Mouse (Mus musculus) liver, embryonic 14.5 days (tissue): ENCODE results near the gene Tnrc6c. TPM values are rescaled to one million over a fixed set of nuclear protein-coding genes. Genes with fewer than 3 reads are reported as not detected.

Experiments
- ATAC-seq: fragments of 200-750 bp; cut with Nextera tagmentation; 2 replicates; pipeline ENCODE4 v1.8.0; 2017; ENCODE audit warnings: moderate number of reproducible peaks, mild to moderate bottlenecking, moderate library complexity; ENCODE audit not compliant: insufficient read depth
- DNase-seq, 3 experiments: peaks; one replicate each; pipeline ENCODE4 v3.0.0-alpha.2; 2012 to 2013; ENCODE audit warnings: low read depth in 3 of 3, low spot score in 3 of 3
- H3K27ac ChIP-seq: fragments of 300-500 bp; sonication (generic); 2 replicates; pipeline ENCODE4 v1.5.1; 2014; ENCODE audit warnings: moderate library complexity, mild to moderate bottlenecking, control low read depth, inconsistent platforms
- H3K27me3 ChIP-seq: fragments of 300-500 bp; sonication (generic); 2 replicates; pipeline ENCODE4 v1.6.1; 2014; ENCODE audit warnings: mild to moderate bottlenecking, low read length, moderate library complexity; ENCODE audit not compliant: control insufficient read depth, insufficient read depth
- H3K36me3 ChIP-seq: fragments of 300-500 bp; sonication (generic); replicated peaks from 2 replicates; pipeline ENCODE4 v1.6.1; 2014; ENCODE audit warnings: low read depth; ENCODE audit not compliant: control insufficient read depth, insufficient read depth
- H3K4me1 ChIP-seq, 2 experiments: fragments of 200-500 bp in 1 of 2; fragments of 300-500 bp in 1 of 2; sonication (generic) in 1 of 2; replicated peaks; 2 replicates each; pipeline ENCODE4 v1.6.1; 2012 to 2014; ENCODE audit warnings: antibody characterized with exemption in 1 of 2, inconsistent platforms in 1 of 2, low read length in 1 of 2; ENCODE audit not compliant: control insufficient read depth in 2 of 2, insufficient read depth in 2 of 2
- H3K4me2 ChIP-seq: fragments of 300-500 bp; sonication (generic); 2 replicates; pipeline ENCODE4 v1.6.1; 2014; ENCODE audit warnings: low read depth, mild to moderate bottlenecking, control low read depth, moderate library complexity
- H3K4me3 ChIP-seq, 2 experiments: fragments of 200-500 bp in 1 of 2; fragments of 300-500 bp in 1 of 2; sonication (generic) in 1 of 2; 2 replicates each; pipeline ENCODE4 v1.5.1; 2012 to 2014; ENCODE audit warnings: low read depth in 2 of 2, low read length in 2 of 2, mild to moderate bottlenecking in 2 of 2, control low read depth in 1 of 2, inconsistent platforms in 1 of 2, moderate library complexity in 1 of 2; ENCODE audit not compliant: insufficient read depth in 1 of 2
- H3K9ac ChIP-seq: fragments of 300-500 bp; sonication (generic); replicated peaks from 2 replicates; pipeline ENCODE4 v1.6.1; 2014; ENCODE audit warnings: mild to moderate bottlenecking, control low read depth, moderate library complexity
- H3K9me3 ChIP-seq: fragments of 300-500 bp; sonication (generic); 2 replicates; pipeline ENCODE4 v1.6.1; 2016; ENCODE audit warnings: low read length, mixed read lengths; ENCODE audit not compliant: control insufficient read depth
- CTCF ChIP-seq: IDR thresholded peaks from 2 replicates; pipeline ENCODE4 v1.5.1; 2016; ENCODE audit warnings: antibody characterized with exemption, low read depth, control low read depth
- EP300 ChIP-seq: IDR thresholded peaks from 2 replicates; pipeline ENCODE4 v1.6.1; 2016; ENCODE audit warnings: antibody characterized with exemption, low read depth
- WGBS: fragments of 180-500 bp; shearing (Covaris S2); extraction: QIAGEN DNeasy Blood & Tissue Kit; methylation state at CpG from one replicate; pipeline ENCODE4 v1.1.7; 2014; ENCODE audit not compliant: insufficient replicate concordance; 5-methylcytosine and 5-hydroxymethylcytosine counted together
- polyA plus RNA-seq, 2 experiments: library from polyadenylated mRNA; depleted of rRNA in 1 of 2; stranded (reverse) in 1 of 2; unstranded in 1 of 2; fragments of >200 nt; fragmentation: Nextera tagmentation in 1 of 2; extraction: Ambion mirVana in 1 of 2; gene quantifications; 2 replicates each; pipeline versions ENCODE4 v1.2.1 to v1.2.3; 2012 to 2014

Gene Tnrc6c
- polyA plus RNA-seq, 2 experiments: 2.4 to 3.7 TPM

DNA sequence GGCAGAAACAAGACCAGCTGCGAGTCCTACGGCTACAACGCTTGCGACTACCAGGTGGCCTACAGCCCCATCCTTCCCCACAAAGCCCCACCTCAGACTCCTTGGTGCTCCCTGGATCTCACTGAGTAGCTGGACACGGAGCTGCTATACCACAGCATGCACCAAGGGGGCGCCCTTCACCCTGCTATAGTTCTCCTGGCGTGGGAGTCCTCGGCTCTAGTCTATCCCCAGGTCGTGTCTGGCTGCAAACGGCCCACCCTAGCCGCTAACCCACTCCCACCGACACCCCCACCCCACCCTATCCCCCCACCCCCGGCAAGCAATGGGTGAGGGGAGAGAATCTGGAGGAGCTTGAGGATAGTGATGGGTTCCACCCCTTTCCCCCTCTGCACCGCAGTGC is 136.2 kb downstream of the Tnrc6c start:
- Histone ChIP-seq H3K36me3 (peaks cover 34% of the 10 kb centered on the region), H3K9me3 (no peaks in the 10 kb centered on the region), H3K9ac (peak overlapping the region; percentile 10), H3K4me3 (peak overlapping the region in 1 of 2 experiments; percentile 26; a peak in 2 of 4 replicates), H3K4me1 (peaks cover 24 to 30% of the 10 kb centered on the region in 2 experiments), H3K4me2 (peak overlapping the region; percentile 63), H3K27ac (peak overlapping the region; percentile 6; the same call in 1 of the 2 replicates), H3K27me3 (no peaks in the 10 kb centered on the region)
- DNase-seq (peak in 1 of 3 experiments; percentile 55), ATAC-seq (peak; percentile 63)
- WGBS: 8% methylated on average over 14 of the region's 14 CpGs
- peak; percentile 95 for TF ChIP-seq CTCF
- TF ChIP-seq EP300: no peak

GRCm38 (mm10) chr11:117790703-117791440 is 136.8 kb downstream of the Tnrc6c start:
- Histone ChIP-seq H3K4me3 (peak overlapping the region in 1 of 2 experiments; percentile 26; a peak in 2 of 4 replicates), H3K27ac (peak overlapping the region; percentile 55), H3K27me3 (no peaks in the 10 kb centered on the region), H3K4me1 (peaks cover 26 to 34% of the 10 kb centered on the region in 2 experiments), H3K4me2 (peak overlapping the region; percentile 63), H3K9ac (peak overlapping the region; percentile 10), H3K9me3 (no peaks in the 10 kb centered on the region), H3K36me3 (peaks cover 28% of the 10 kb centered on the region)
- DNase-seq: no peak
- 35% methylated on average over 23 of the region's 23 CpGs for WGBS
- peak; percentile 68 for ATAC-seq
- no peak for TF ChIP-seq EP300
- TF ChIP-seq CTCF: peak; percentile 77

DNA sequence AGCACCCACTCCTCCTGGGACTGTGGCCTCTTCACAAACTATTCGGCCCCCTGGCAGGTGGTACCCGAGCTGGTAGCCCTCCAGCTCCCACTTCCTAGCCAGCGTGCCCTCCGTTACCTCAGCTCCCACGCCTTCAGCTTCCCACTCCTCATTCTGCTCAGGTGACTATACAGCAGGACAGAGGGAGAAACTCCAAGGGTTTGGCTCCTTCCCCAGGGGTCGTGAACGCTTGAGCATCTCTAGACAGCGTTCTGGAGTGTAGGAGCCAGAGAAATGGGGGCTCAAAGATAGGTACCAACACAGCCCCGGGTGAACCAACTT is 137.3 kb downstream of the Tnrc6c start:
- H3K9me3 ChIP-seq: no peaks in the 10 kb centered on the region
- WGBS: 83% methylated on average over 9 of the region's 9 CpGs
- peak overlapping the region; percentile 55 for H3K27ac ChIP-seq
- no peaks in the 10 kb centered on the region for H3K27me3 ChIP-seq
- peaks cover 23% of the 10 kb centered on the region for H3K36me3 ChIP-seq
- H3K4me2 ChIP-seq: peak overlapping the region; percentile 63; the same call in 1 of the 2 replicates
- no peak overlapping the region for H3K9ac ChIP-seq
- H3K4me1 ChIP-seq: peaks cover 32 to 39% of the 10 kb centered on the region in 2 experiments
- no peak overlapping the region for H3K4me3 ChIP-seq
- ATAC-seq: no peak
- DNase-seq: no peak
- TF ChIP-seq CTCF (no peak), EP300 (no peak)

- H3K27ac ChIP-seq: peak overlapping the region; percentile 55
- peaks cover 41 to 48% of the 10 kb centered on the region in 2 experiments for H3K4me1 ChIP-seq
- no peaks in the 10 kb centered on the region for H3K9me3 ChIP-seq
- ATAC-seq (peak; percentile 75), DNase-seq (peak; percentile 89 to 94 (median 91))
- H3K4me2 ChIP-seq: peak overlapping the region; percentile 69
- peaks cover 14% of the 10 kb centered on the region for H3K36me3 ChIP-seq
- 7% methylated on average over 22 of the region's 22 CpGs for WGBS
- H3K4me3 ChIP-seq: peak overlapping the region in 1 of 2 experiments; percentile 34; a peak in 2 of 4 replicates
- H3K9ac ChIP-seq: peak overlapping the region; percentile 56
- TF ChIP-seq EP300 (no peak), CTCF (0 out of 2 replicates have a peak, but pooled peaks have one; percentile 23)
- H3K27me3 ChIP-seq: no peaks in the 10 kb centered on the region
Observed at GRCm38 (mm10) chr11:117792281-117792888, 138.3 kb downstream of the Tnrc6c start.

DNA sequence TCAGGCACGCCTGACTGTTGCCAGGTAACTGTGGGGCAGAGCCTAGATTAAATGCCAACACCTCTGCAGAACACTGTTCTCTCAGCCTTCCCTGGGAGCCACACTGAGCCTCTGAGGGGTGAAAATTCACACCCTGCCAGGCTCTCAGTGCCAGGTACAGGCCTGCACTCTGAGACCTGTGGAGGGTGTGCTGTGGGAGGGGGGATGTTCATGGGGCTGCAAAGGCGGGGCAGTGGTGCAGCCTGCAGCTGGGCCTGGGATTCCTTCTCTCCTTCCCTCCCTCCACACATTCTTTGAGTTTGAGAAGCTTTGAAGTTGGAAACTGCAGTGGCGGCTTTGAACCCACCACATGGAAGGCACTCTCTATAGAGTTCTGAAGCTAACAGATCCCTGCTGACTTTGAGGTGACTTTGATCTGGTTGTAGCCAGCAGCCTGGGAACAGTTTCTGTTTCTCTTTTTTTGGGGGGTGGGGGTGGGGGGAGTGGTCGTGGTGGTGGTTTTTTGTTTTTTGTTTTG is 140.0 kb downstream of the Tnrc6c start:
- no peak for ATAC-seq
- H3K9ac ChIP-seq: no peak overlapping the region
- H3K36me3 ChIP-seq: peaks cover 6% of the 10 kb centered on the region
- TF ChIP-seq CTCF: no peak
- TF ChIP-seq EP300: no peak
- H3K9me3 ChIP-seq: no peaks in the 10 kb centered on the region
- H3K4me3 ChIP-seq: no peak overlapping the region
- no peak overlapping the region for H3K4me2 ChIP-seq
- peaks cover 44 to 49% of the 10 kb centered on the region in 2 experiments for H3K4me1 ChIP-seq
- no peaks in the 10 kb centered on the region for H3K27me3 ChIP-seq
- no peak for DNase-seq
- H3K27ac ChIP-seq: peak overlapping the region; percentile 59
- WGBS: 77% methylated on average over 4 of the region's 4 CpGs
